Mouse (Mus musculus) limb, embryonic 12.5 days (tissue): ENCODE results near the gene Stxbp5l. TPM values are rescaled to one million over a fixed set of nuclear protein-coding genes. Genes with fewer than 3 reads are reported as not detected.
"Not testable (repeated sequence)": the region's sequence is repeated elsewhere in the genome, so short reads cannot be mapped to it uniquely, and the experiment has no call there.

Source experiments
- ATAC-seq: fragments of 200-750 bp; cut with Nextera tagmentation; 2 replicates; pipeline ENCODE4 v1.8.0; 2017; ENCODE audit warnings: low read depth, moderate TSS enrichment; ENCODE audit not compliant: insufficient number of reproducible peaks, insufficient read depth, low FRiP score, low TSS enrichment
- H3K27ac ChIP-seq: fragments of 300-500 bp; sonication (generic); 2 replicates; pipeline ENCODE4 v1.5.1; 2016; ENCODE audit warnings: mild to moderate bottlenecking, moderate library complexity
- H3K27me3 ChIP-seq: fragments of 300-500 bp; sonication (generic); 2 replicates; pipeline ENCODE4 v1.6.1; 2016; ENCODE audit warnings: mild to moderate bottlenecking, moderate library complexity
- H3K36me3 ChIP-seq: fragments of 300-500 bp; sonication (generic); 2 replicates; pipeline ENCODE4 v1.6.1; 2016; ENCODE audit warnings: mild to moderate bottlenecking, moderate library complexity
- H3K4me1 ChIP-seq: fragments of 300-500 bp; sonication (generic); replicated peaks from 2 replicates; pipeline ENCODE4 v1.6.1; 2016
- H3K4me2 ChIP-seq: fragments of 300-500 bp; sonication (generic); 2 replicates; pipeline ENCODE4 v1.6.1; 2016; ENCODE audit warnings: mild to moderate bottlenecking, moderate library complexity
- H3K4me3 ChIP-seq: fragments of 300-500 bp; sonication (generic); replicated peaks from 2 replicates; pipeline ENCODE4 v1.5.1; 2016; ENCODE audit warnings: mild to moderate bottlenecking
- H3K9ac ChIP-seq: fragments of 300-500 bp; sonication (generic); replicated peaks from 2 replicates; pipeline ENCODE4 v1.6.1; 2016; ENCODE audit warnings: mild to moderate bottlenecking, moderate library complexity
- H3K9me3 ChIP-seq: fragments of 300-500 bp; sonication (generic); 2 replicates; pipeline ENCODE4 v1.6.1; 2016; ENCODE audit warnings: mild to moderate bottlenecking, moderate library complexity
- WGBS: fragments of 180-500 bp; shearing (Covaris S2); methylation state at CpG from one replicate; pipeline ENCODE4 v1.1.7; 2016; 5-methylcytosine and 5-hydroxymethylcytosine counted together
- polyA plus RNA-seq: library from polyadenylated mRNA; unstranded; fragments of >200 nt; fragmentation: Nextera tagmentation; extraction: Ambion mirVana; gene quantifications from 2 replicates; pipeline ENCODE4 v1.2.1, GENCODE M21; 2016

The Stxbp5l gene
- polyA plus RNA-seq, 1 experiment from 2014 or later: 0.15 TPM

DNA sequence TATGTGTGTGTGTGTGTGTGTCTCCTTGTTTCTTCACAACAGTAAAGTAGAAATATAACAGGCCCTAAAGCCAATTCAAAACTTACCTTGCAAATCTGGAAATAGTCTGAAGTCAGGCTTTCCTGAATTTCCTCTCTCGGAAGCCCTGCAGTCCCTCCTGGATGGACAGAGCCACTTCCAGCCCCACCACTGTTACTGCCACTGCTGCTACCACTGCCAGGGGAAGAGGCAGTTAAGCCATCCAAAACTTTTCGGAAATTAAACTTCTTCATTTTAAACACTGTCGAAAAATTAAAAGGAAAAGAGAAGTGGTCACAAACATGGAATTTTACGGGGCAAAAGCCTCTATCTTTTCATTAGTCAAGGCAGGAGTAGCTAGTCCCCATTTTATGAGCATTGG is 1.3 kb downstream of the Stxbp5l start:
- Histone ChIP-seq H3K27ac (no peak overlapping the region), H3K9ac (no peak overlapping the region), H3K27me3 (peaks cover 28% of the 10 kb centered on the region), H3K36me3 (no peaks in the 10 kb centered on the region), H3K9me3 (no peaks in the 10 kb centered on the region), H3K4me3 (no peak overlapping the region), H3K4me2 (no peak overlapping the region), H3K4me1 (peaks cover 11% of the 10 kb centered on the region)
- no peak for ATAC-seq
- WGBS: 46% methylated on average over 4 of the region's 4 CpGs

DNA sequence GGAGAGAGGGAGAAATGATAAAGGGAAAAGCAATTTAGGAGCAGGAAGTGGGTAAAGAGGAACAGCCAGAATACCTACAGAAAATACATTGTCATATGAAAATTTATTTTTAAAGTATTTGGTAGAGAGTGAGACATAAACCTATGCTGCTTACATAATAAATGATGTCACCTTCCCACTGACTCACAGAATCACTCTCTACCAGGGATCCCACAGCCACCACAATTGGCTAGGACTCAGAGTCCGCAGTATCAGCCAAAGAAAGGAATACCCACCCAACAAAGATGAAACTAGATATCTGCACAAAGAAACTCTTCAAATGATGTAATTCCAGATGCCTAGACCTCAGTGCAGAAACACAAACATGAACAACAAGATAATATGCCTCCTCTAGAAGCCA is 12.0 kb downstream of the Stxbp5l start:
- Histone ChIP-seq H3K9ac (no peak overlapping the region), H3K36me3 (no peaks in the 10 kb centered on the region), H3K4me3 (no peak overlapping the region), H3K27ac (no peak overlapping the region), H3K9me3 (no peaks in the 10 kb centered on the region), H3K27me3 (no peaks in the 10 kb centered on the region), H3K4me1 (no peaks in the 10 kb centered on the region), H3K4me2 (no peak overlapping the region)
- ATAC-seq: no peak
- WGBS: 79% methylated on average over 1 of the region's 1 CpGs

DNA sequence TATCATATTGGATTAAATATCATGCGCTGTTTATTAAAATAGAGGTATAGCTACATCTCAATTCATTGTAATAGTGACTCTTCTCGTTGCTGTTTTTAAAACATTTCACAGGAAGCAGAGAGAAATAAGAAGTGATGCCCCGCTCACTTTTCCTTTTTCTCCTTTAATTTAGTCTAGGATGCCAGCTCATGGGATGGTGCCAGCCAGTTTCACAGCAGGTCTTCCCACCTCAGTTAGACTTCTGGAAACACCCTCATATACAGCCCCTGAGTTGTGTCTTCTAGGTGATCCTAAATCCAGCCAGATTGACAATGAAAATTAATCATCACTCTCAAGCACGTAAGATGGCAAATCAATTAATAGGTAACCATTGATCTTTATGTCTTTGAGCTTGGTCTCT is 17.3 kb downstream of the Stxbp5l start:
- Histone ChIP-seq H3K9ac (no peak overlapping the region), H3K36me3 (no peaks in the 10 kb centered on the region), H3K4me3 (no peak overlapping the region), H3K27ac (no peak overlapping the region), H3K4me2 (no peak overlapping the region), H3K4me1 (no peaks in the 10 kb centered on the region), H3K27me3 (no peaks in the 10 kb centered on the region), H3K9me3 (no peaks in the 10 kb centered on the region)
- no peak for ATAC-seq
- 84% methylated on average over 4 of the region's 4 CpGs for WGBS

DNA sequence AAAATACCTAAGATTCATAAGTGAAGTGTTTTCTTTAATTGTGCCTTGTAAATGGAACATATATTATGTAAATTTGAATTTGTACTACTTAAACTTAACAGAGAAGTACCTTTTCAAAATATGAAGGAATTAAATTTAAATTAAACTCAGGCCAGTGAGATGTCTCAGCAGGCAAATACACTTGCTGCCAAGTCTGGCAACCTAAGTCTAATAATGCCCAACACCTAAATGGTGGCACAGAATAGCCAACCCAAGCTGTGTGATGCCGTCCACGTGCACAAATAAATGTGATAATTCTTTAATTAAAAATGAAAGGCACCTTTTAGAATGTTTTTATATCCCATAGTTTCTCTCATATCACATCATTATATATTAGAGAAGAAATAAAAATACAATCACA is 20.8 kb downstream of the Stxbp5l start:
- Histone ChIP-seq H3K27me3 (no peaks in the 10 kb centered on the region), H3K36me3 (no peaks in the 10 kb centered on the region), H3K4me3 (no peak overlapping the region), H3K4me2 (no peak overlapping the region), H3K9ac (no peak overlapping the region), H3K4me1 (no peaks in the 10 kb centered on the region), H3K9me3 (no peaks in the 10 kb centered on the region), H3K27ac (no peak overlapping the region)
- 84% methylated on average over 2 of the region's 2 CpGs for WGBS
- ATAC-seq: no peak

GRCm38 (mm10) chr16:37355621-37356020 is 29.1 kb downstream of the Stxbp5l start:
- ATAC-seq: no peak
- H3K4me2 ChIP-seq: no peak overlapping the region
- H3K36me3 ChIP-seq: no peaks in the 10 kb centered on the region
- no peak overlapping the region for H3K9ac ChIP-seq
- H3K9me3 ChIP-seq: 0 out of 2 replicates have a peak, but pooled peaks cover 2% of the 10 kb centered on the region
- H3K4me1 ChIP-seq: no peaks in the 10 kb centered on the region
- H3K27ac ChIP-seq: no peak overlapping the region
- no peak overlapping the region for H3K4me3 ChIP-seq
- 0 out of 2 replicates have a peak, but pooled peaks cover 3% of the 10 kb centered on the region for H3K27me3 ChIP-seq
- 80% methylated on average over 3 of the region's 3 CpGs for WGBS

DNA sequence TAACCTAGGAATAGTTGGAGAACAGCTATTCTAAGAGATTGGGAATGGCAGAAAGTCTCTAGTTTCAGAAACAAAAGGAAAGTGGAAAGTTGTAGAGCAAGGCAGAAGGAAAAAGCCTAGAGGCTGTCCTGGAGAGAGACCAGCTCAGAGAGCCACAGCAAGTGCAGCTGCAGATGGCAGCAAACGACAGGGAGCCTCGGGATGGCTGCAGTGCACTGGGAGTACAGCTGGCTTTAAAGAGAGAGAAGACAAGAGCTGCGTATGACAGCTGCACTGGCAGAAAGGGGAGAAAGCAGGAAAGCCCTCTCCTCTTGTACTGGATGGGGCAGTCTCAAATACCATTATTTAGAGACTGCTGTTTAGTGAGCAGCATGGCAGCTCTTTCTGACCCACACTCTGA is 37.7 kb downstream of the Stxbp5l start:
- peaks cover 8% of the 10 kb centered on the region; the same call in 1 of the 2 replicates for H3K9me3 ChIP-seq
- WGBS: 18% methylated on average over 3 of the region's 3 CpGs
- no peak overlapping the region for H3K4me2 ChIP-seq
- H3K4me1 ChIP-seq: no peaks in the 10 kb centered on the region
- no peaks in the 10 kb centered on the region for H3K36me3 ChIP-seq
- ATAC-seq: no peak
- no peak overlapping the region for H3K4me3 ChIP-seq
- H3K9ac ChIP-seq: no peak overlapping the region
- H3K27me3 ChIP-seq: no peaks in the 10 kb centered on the region
- H3K27ac ChIP-seq: no peak overlapping the region

- H3K27ac ChIP-seq: no peak overlapping the region
- H3K4me3 ChIP-seq: no peak overlapping the region
- H3K9ac ChIP-seq: no peak overlapping the region
- peaks cover 8% of the 10 kb centered on the region; the same call in 1 of the 2 replicates for H3K9me3 ChIP-seq
- H3K4me1 ChIP-seq: no peaks in the 10 kb centered on the region
- H3K36me3 ChIP-seq: no peaks in the 10 kb centered on the region
- 58% methylated on average over 2 of the region's 2 CpGs for WGBS
- H3K4me2 ChIP-seq: no peak overlapping the region
- no peak for ATAC-seq
- no peaks in the 10 kb centered on the region for H3K27me3 ChIP-seq
Measured at GRCm38 (mm10) chr16:37344960-37345359, 39.8 kb downstream of the Stxbp5l start.

DNA sequence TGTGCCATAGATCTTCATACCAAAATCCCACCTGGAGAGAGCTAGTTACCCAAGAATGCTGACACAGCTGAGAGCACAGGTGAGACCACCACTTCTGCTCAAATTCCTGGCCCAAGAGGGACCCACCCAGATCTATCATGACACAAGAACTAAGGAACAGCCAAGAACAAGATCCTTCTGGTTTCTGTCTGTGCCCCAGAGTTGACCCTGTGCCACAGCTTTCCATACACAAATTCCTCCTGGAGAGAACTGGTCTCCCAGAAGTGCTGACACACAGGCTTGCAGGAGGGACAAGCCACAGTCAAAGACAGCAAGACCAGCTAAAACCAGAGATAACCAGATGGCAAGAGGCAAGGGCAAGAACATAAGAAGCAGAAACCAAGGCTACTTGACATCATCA is 43.3 kb downstream of the Stxbp5l start:
- H3K36me3 ChIP-seq, H3K4me2 ChIP-seq, H3K9ac ChIP-seq, H3K9me3 ChIP-seq, H3K4me1 ChIP-seq, H3K27me3 ChIP-seq, ATAC-seq, H3K4me3 ChIP-seq, H3K27ac ChIP-seq: not testable (repeated sequence)

- Histone ChIP-seq H3K9me3 (peaks cover 3% of the 10 kb centered on the region; the same call in 1 of the 2 replicates), H3K4me1 (no peaks in the 10 kb centered on the region), H3K4me2 (no peak overlapping the region), H3K27ac (no peak overlapping the region), H3K36me3 (no peaks in the 10 kb centered on the region), H3K27me3 (no peaks in the 10 kb centered on the region), H3K4me3 (no peak overlapping the region), H3K9ac (no peak overlapping the region)
- no peak for ATAC-seq
- 91% methylated on average over 1 of the region's 1 CpGs for WGBS
Measured at GRCm38 (mm10) chr16:37338177-37338576, 46.6 kb downstream of the Stxbp5l start.

DNA sequence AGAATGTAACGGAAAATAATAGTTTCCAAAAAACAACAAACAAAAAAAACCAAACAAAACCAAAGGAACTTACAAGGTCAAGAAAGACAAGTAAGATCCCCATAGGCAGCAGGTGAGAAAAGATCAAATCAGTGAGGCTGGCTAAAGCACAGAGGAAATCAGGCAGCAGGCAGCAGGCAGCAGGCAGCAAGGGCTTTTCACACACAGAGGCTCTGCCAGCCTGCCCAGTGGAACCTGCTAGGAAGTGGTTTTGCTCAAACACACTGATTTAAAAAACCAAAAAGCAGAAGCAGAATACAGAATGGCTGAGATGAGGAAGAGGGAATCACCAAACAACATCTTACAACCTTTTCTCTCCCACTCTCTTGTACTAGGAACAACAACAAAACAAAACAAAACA is 47.2 kb downstream of the Stxbp5l start:
- 86% methylated on average over 1 of the region's 1 CpGs for WGBS
- H3K27me3 ChIP-seq: no peaks in the 10 kb centered on the region
- no peak for ATAC-seq
- H3K9ac ChIP-seq: no peak overlapping the region
- H3K27ac ChIP-seq: no peak overlapping the region
- no peaks in the 10 kb centered on the region for H3K36me3 ChIP-seq
- H3K4me2 ChIP-seq: no peak overlapping the region
- H3K4me3 ChIP-seq: no peak overlapping the region
- no peaks in the 10 kb centered on the region for H3K4me1 ChIP-seq
- H3K9me3 ChIP-seq: no peaks in the 10 kb centered on the region

- no peak overlapping the region for H3K9ac ChIP-seq
- no peaks in the 10 kb centered on the region for H3K27me3 ChIP-seq
- no peak overlapping the region for H3K4me3 ChIP-seq
- no peak overlapping the region for H3K27ac ChIP-seq
- WGBS: 89% methylated on average over 1 of the region's 1 CpGs
- no peaks in the 10 kb centered on the region for H3K9me3 ChIP-seq
- H3K36me3 ChIP-seq: no peaks in the 10 kb centered on the region
- no peak for ATAC-seq
- H3K4me1 ChIP-seq: no peaks in the 10 kb centered on the region
- H3K4me2 ChIP-seq: no peak overlapping the region
Measured at GRCm38 (mm10) chr16:37304441-37304840, 80.3 kb downstream of the Stxbp5l start.

DNA sequence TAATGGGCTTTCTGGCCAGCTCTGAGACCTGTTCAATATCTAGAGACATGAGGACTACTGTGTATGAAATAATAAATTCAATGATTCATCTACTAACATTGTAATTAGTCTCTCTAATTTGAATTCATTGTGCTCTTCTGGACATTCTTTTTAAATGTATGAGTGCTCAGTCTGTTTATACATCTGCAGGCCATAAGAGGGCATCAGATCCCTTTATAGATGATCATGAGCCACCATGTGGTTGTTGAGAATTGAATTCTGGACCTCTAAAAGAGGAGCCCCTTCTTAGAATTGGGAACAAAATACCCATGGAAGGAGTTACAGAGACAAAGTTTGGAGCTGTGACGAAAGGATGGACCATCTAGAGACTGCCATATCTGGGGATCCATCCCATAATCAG is 92.2 kb downstream of the Stxbp5l start:
- Histone ChIP-seq H3K27ac (no peak overlapping the region), H3K4me1 (no peaks in the 10 kb centered on the region)
- 63% methylated on average over 1 of the region's 1 CpGs for WGBS

More for the DNA sequence above, 92.2 kb downstream of the Stxbp5l start:
- Histone ChIP-seq H3K36me3 (no peaks in the 10 kb centered on the region), H3K27me3 (no peaks in the 10 kb centered on the region), H3K9ac (no peak overlapping the region), H3K4me2 (no peak overlapping the region), H3K9me3 (no peaks in the 10 kb centered on the region), H3K4me3 (no peak overlapping the region)
- no peak for ATAC-seq
